Mouse (Mus musculus) MEL (cell line): ENCODE data around the gene Tent4b. TPM values are rescaled to one million over a fixed set of nuclear protein-coding genes. Genes with fewer than 3 reads are reported as not detected.

Source experiments
- DNase-seq: peaks from one replicate; pipeline ENCODE4 v3.0.0; 2011; ENCODE audit warnings: low read depth, low spot score
- H3K27ac ChIP-seq: 2 replicates; pipeline ENCODE4 v1.5.1; 2012; ENCODE audit warnings: low read depth, mild to moderate bottlenecking, control low read depth, low read length, moderate library complexity; ENCODE audit not compliant: control insufficient read depth
- H3K27me3 ChIP-seq, 2 experiments: fragments of 150-350 bp in 1 of 2; sonication (generic) in 1 of 2; 2 replicates each; pipeline ENCODE4 v1.6.1; 2012; ENCODE audit warnings: low read length in 2 of 2, mild to moderate bottlenecking in 2 of 2, improper control_type of control experiment in 1 of 2, moderate library complexity in 1 of 2; ENCODE audit not compliant: insufficient read depth in 2 of 2, control insufficient read depth in 1 of 2
- H3K36me3 ChIP-seq, 2 experiments: 2 replicates each; pipeline ENCODE4 v1.6.1; 2012 to 2014; ENCODE audit warnings: low read length in 2 of 2, improper control_type of control experiment in 1 of 2, inconsistent platforms in 1 of 2, mild to moderate bottlenecking in 1 of 2; ENCODE audit not compliant: insufficient read depth in 2 of 2, control insufficient read depth in 1 of 2
- H3K4me1 ChIP-seq, 2 experiments: fragments of 150-350 bp in 1 of 2; sonication (generic) in 1 of 2; 2 replicates each; pipeline ENCODE4 v1.6.1; 2012; ENCODE audit warnings: low read length in 2 of 2, improper control_type of control experiment in 1 of 2, mild to moderate bottlenecking in 1 of 2; ENCODE audit not compliant: insufficient read depth in 2 of 2, control insufficient read depth in 1 of 2
- H3K4me3 ChIP-seq, 2 experiments: fragments of 150-350 bp in 1 of 2; sonication (generic) in 1 of 2; 2 replicates each; pipeline ENCODE4 v1.5.1; 2012; ENCODE audit warnings: low read depth in 2 of 2, low read length in 2 of 2, mild to moderate bottlenecking in 2 of 2, moderate library complexity in 2 of 2, control low read depth in 1 of 2, improper control_type of control experiment in 1 of 2; ENCODE audit not compliant: control insufficient read depth in 1 of 2, insufficient read depth in 1 of 2
- H3K79me2 ChIP-seq: 2 replicates; pipeline ENCODE4 v1.6.1; 2012; ENCODE audit warnings: mild to moderate bottlenecking, low read length, moderate library complexity; ENCODE audit not compliant: control insufficient read depth, poor library complexity, insufficient read depth
- H3K9ac ChIP-seq: 2 replicates; pipeline ENCODE4 v1.6.1; 2012; ENCODE audit warnings: low read depth, mild to moderate bottlenecking, control low read depth, low read length, moderate library complexity; ENCODE audit not compliant: control insufficient read depth, poor library complexity, severe bottlenecking
- H3K9me3 ChIP-seq: fragments of 150-350 bp; sonication (generic); replicated peaks from 2 replicates; pipeline ENCODE4 v1.6.1; 2012; ENCODE audit warnings: mild to moderate bottlenecking, low read length, improper control_type of control experiment, moderate library complexity; ENCODE audit not compliant: insufficient read depth
- CHD1 ChIP-seq: IDR thresholded peaks from 2 replicates; pipeline ENCODE4 v1.6.1; 2012; ENCODE audit warnings: low read depth, mild to moderate bottlenecking, inconsistent platforms, low read length, improper control_type of control experiment
- E2F4 ChIP-seq: IDR thresholded peaks from 2 replicates; pipeline ENCODE4 v1.6.1; 2011; ENCODE audit warnings: low read depth, low read length, improper control_type of control experiment, borderline replicate concordance
- ELF1 ChIP-seq: IDR thresholded peaks from 2 replicates; pipeline ENCODE4 v1.6.1; 2014; ENCODE audit warnings: low read depth, mild to moderate bottlenecking, inconsistent platforms, low read length, improper control_type of control experiment, moderate library complexity
- GABPA ChIP-seq: IDR thresholded peaks from 2 replicates; pipeline ENCODE4 v1.6.1; 2012; ENCODE audit warnings: low read depth, mild to moderate bottlenecking, inconsistent platforms, low read length, improper control_type of control experiment, moderate library complexity
- GATA1 ChIP-seq: IDR thresholded peaks from 2 replicates; pipeline ENCODE4 v1.6.1; 2011; ENCODE audit warnings: low read depth, low read length, improper control_type of control experiment
- HCFC1 ChIP-seq: IDR thresholded peaks from 2 replicates; pipeline ENCODE4 v1.6.1; 2012; ENCODE audit warnings: low read depth, mild to moderate bottlenecking, inconsistent platforms, low read length, improper control_type of control experiment, moderate library complexity
- JUND ChIP-seq: IDR thresholded peaks from 2 replicates; pipeline ENCODE4 v1.6.1; 2011; ENCODE audit warnings: low read depth, mild to moderate bottlenecking, improper control_type of control experiment, low read length
- MAFK ChIP-seq: IDR thresholded peaks from 2 replicates; pipeline ENCODE4 v1.6.1; 2011; ENCODE audit warnings: low read depth, mild to moderate bottlenecking, low read length, improper control_type of control experiment, borderline replicate concordance
- MAX ChIP-seq: IDR thresholded peaks from 2 replicates; pipeline ENCODE4 v1.6.1; 2011; ENCODE audit warnings: low read length, improper control_type of control experiment
- MAZ ChIP-seq: IDR thresholded peaks from 2 replicates; pipeline ENCODE4 v1.6.1; 2012; ENCODE audit warnings: low read depth, mild to moderate bottlenecking, inconsistent platforms, low read length, improper control_type of control experiment
- MEF2A ChIP-seq: IDR thresholded peaks from 2 replicates; pipeline ENCODE4 v1.6.1; 2014; ENCODE audit warnings: low read depth, mild to moderate bottlenecking, inconsistent platforms, low read length, improper control_type of control experiment; ENCODE audit not compliant: poor library complexity, insufficient replicate concordance, severe bottlenecking; ENCODE audit errors: extremely low read depth
- MXI1 ChIP-seq: IDR thresholded peaks from 2 replicates; pipeline ENCODE4 v1.6.1; 2011; ENCODE audit warnings: mild to moderate bottlenecking, low read depth, low read length, improper control_type of control experiment
- MYB ChIP-seq: IDR thresholded peaks from 2 replicates; pipeline ENCODE4 v1.6.1; 2011; ENCODE audit warnings: mild to moderate bottlenecking, low read depth, low read length, improper control_type of control experiment
- MYC ChIP-seq: IDR thresholded peaks from 2 replicates; pipeline ENCODE4 v1.6.1; 2011; ENCODE audit warnings: low read depth, mild to moderate bottlenecking, low read length, improper control_type of control experiment, moderate library complexity
- NELFE ChIP-seq: IDR thresholded peaks from 2 replicates; pipeline ENCODE4 v1.6.1; 2011; ENCODE audit warnings: low read depth, low read length, improper control_type of control experiment
- RAD21 ChIP-seq: IDR thresholded peaks from 2 replicates; pipeline ENCODE4 v1.6.1; 2011; ENCODE audit warnings: mild to moderate bottlenecking, low read depth, low read length, improper control_type of control experiment
- RCOR1 ChIP-seq: IDR thresholded peaks from 2 replicates; pipeline ENCODE4 v1.6.1; 2012; ENCODE audit warnings: low read depth, mild to moderate bottlenecking, inconsistent platforms, low read length, improper control_type of control experiment
- SIN3A ChIP-seq: IDR thresholded peaks from 2 replicates; pipeline ENCODE4 v1.6.1; 2012; ENCODE audit warnings: low read length, improper control_type of control experiment, inconsistent platforms
- SMC3 ChIP-seq: IDR thresholded peaks from 2 replicates; pipeline ENCODE4 v1.6.1; 2011; ENCODE audit warnings: low read depth, low read length, improper control_type of control experiment
- TAL1 ChIP-seq: IDR thresholded peaks from 2 replicates; pipeline ENCODE4 v1.6.1; 2012; ENCODE audit warnings: mild to moderate bottlenecking, inconsistent platforms, low read length, moderate library complexity, mixed read lengths
- TBP ChIP-seq: IDR thresholded peaks from 2 replicates; pipeline ENCODE4 v1.8.0; 2011; ENCODE audit warnings: low read depth, low read length, improper control_type of control experiment
- TCF12 ChIP-seq: IDR thresholded peaks from 2 replicates; pipeline ENCODE4 v1.6.1; 2014; ENCODE audit warnings: low read depth, mild to moderate bottlenecking, inconsistent platforms, low read length, improper control_type of control experiment, moderate library complexity
- USF2 ChIP-seq, 2 experiments: IDR thresholded peaks; 2 replicates each; pipeline ENCODE4 v1.6.1; 2011 to 2012; ENCODE audit warnings: improper control_type of control experiment in 2 of 2, low read length in 2 of 2, borderline replicate concordance in 1 of 2, inconsistent platforms in 1 of 2, low read depth in 1 of 2, mild to moderate bottlenecking in 1 of 2; ENCODE audit not compliant: insufficient read depth in 1 of 2
- ZC3H11A ChIP-seq: IDR thresholded peaks from 2 replicates; pipeline ENCODE4 v1.6.1; 2012; ENCODE audit warnings: low read depth, mild to moderate bottlenecking, inconsistent platforms, low read length, improper control_type of control experiment
- ZKSCAN1 ChIP-seq: IDR thresholded peaks from 2 replicates; pipeline ENCODE4 v1.6.1; 2012; ENCODE audit warnings: low read depth, mild to moderate bottlenecking, inconsistent platforms, low read length, improper control_type of control experiment, moderate library complexity
- ZMIZ1 ChIP-seq: IDR thresholded peaks from 2 replicates; pipeline ENCODE4 v1.6.1; 2012; ENCODE audit warnings: low read depth, mild to moderate bottlenecking, inconsistent platforms, low read length, improper control_type of control experiment, moderate library complexity
- ZNF384 ChIP-seq: IDR thresholded peaks from 2 replicates; pipeline ENCODE4 v1.6.1; 2012; ENCODE audit warnings: low read depth, mild to moderate bottlenecking, inconsistent platforms, low read length, improper control_type of control experiment
- polyA plus RNA-seq, 2 experiments: library from polyadenylated mRNA; stranded (reverse) in 1 of 2; unstranded in 1 of 2; fragments of >175 nt in 1 of 2; fragments of >200 nt in 1 of 2; gene quantifications; 2 replicates each; pipeline versions ENCODE4 v1.2.1 to v1.2.4; 2012; ENCODE audit warnings: low replicate concordance in 2 of 2, low read depth in 1 of 2; ENCODE audit not compliant: insufficient read length in 2 of 2, insufficient read depth in 1 of 2, missing spikeins in 1 of 2
- total RNA-seq: library from RNA; depleted of rRNA; stranded (reverse); fragments of 300-350 nt; gene quantifications from 2 replicates; pipeline ENCODE4 v1.2.3, GENCODE M21; 2012

Gene Tent4b
- total and polyA plus RNA-seq, 3 experiments: 25.9 to 45.3 TPM; not detected in 1

DNA sequence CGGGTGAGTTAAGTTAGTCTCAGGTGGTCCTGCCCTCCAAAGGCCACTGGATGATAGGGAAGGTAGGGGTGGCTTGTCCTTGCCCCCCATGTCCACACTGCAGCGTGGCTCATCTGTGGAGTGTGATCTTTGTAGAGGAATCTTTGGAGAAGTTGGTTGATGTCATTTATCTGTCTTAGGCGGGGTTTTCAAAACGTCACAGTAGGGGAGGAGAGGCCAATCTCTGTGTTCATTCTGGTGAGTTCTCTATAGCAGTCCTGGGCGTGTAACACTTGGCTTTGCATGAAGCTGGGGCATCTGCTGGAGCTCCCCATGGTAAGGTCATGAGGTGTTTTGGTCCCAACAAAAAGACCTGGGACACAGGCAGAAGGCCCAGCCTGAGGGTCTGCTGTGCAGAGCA is 75.1 kb downstream of the Tent4b start (continued):
- 0 out of 2 replicates have a peak, but pooled peaks have one; percentile 15 for TF ChIP-seq MYC
- no peak for TF ChIP-seq HCFC1
- TF ChIP-seq MYB: no peak
- no peak for TF ChIP-seq E2F4
- peak; percentile 41 for TF ChIP-seq MXI1
- no peak for TF ChIP-seq RAD21
- TF ChIP-seq RCOR1: no peak
- TF ChIP-seq GATA1: no peak

DNA sequence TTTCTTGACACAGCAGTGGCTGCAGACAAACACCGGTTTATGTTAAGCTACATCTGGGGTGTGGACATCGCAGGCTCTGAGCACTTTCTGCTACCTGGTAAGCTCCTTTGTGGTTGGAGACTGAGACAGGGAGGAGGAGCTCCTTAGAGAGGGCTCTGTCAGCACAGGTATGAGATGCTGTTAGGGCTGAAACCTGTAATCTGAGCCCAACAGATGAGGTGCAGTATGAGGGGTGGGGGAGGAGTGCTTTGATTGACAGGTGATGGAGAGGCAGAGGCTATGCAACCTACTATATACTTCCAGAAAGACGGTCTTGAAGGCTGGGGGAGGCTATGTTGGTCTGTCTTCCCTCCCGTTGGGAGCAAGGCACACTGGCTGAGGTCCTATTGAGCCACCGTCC is 80.2 kb downstream of the Tent4b start:
- Histone ChIP-seq H3K79me2 (peaks cover 28% of the 10 kb centered on the region), H3K27me3 (no peaks in the 10 kb centered on the region), H3K9ac (peak overlapping the region; percentile 32), H3K36me3 (peaks cover 0 to 45% of the 10 kb centered on the region in 2 experiments; a peak in 2 of 4 replicates), H3K4me1 (peaks cover 17 to 57% of the 10 kb centered on the region in 2 experiments), H3K9me3 (no peaks in the 10 kb centered on the region)
- peak; percentile 47; the same call in 1 of the 2 replicates for TF ChIP-seq NELFE
- TF ChIP-seq MAZ: 0 out of 2 replicates have a peak, but pooled peaks have one; percentile 22
- TF ChIP-seq MAFK: no peak
- TF ChIP-seq, all 39 proteins: peak for 2
- no peak overlapping the region for H3K4me3 ChIP-seq
- no peak for DNase-seq
- H3K27ac ChIP-seq: peak overlapping the region; percentile 90

DNA sequence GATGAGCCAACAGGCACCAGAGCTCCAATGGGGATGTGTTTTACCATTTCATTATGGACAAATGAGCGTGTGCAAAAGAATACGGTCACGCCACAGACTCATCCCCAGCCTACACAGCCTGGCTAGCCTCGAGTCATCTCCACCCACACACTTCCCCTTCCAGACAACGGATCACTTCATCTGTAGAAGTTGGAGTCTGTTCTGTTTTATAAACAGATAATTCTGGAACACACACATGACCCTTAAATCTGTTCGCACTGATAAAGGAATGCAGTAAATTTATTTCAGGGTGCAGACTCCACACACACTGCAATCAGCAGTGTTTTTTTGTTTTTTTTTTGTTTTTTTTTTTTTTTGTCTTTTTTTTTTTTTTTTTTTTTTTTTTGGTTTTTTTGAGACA is 80.7 kb downstream of the Tent4b start:
- H3K27ac ChIP-seq: peak overlapping the region; percentile 90
- DNase-seq: peak; percentile 97
- no peaks in the 10 kb centered on the region for H3K27me3 ChIP-seq
- H3K9me3 ChIP-seq: no peaks in the 10 kb centered on the region
- peak overlapping the region; percentile 32 for H3K9ac ChIP-seq
- peaks cover 0 to 41% of the 10 kb centered on the region in 2 experiments; a peak in 2 of 4 replicates for H3K36me3 ChIP-seq
- peaks cover 15 to 52% of the 10 kb centered on the region in 2 experiments for H3K4me1 ChIP-seq
- no peak overlapping the region for H3K4me3 ChIP-seq
- H3K79me2 ChIP-seq: peaks cover 24% of the 10 kb centered on the region
- TF ChIP-seq E2F4 (no peak), GABPA (no peak), ZKSCAN1 (peak; percentile 78; the same call in 1 of the 2 replicates), USF2 (IDR thresholded peaks at IDR 0.05; ENCODE audit: borderline replicate concordance in 1 of 2, insufficient read depth in 1 of 2, low read depth in 1 of 2, low read length in 2 of 2) (no peak), MAFK (no peak), RAD21 (no peak), SMC3 (no peak), MYC (peak; percentile 92), ELF1 (no peak), MXI1 (no peak; the same call in 1 of the 2 replicates), TCF12 (peak; percentile 99), SIN3A (peak; percentile 90), TAL1 (peak; percentile 97), ZNF384 (peak; percentile 98), TBP (peak; percentile 50; the same call in 1 of the 2 replicates), MAX (no peak), ZC3H11A (no peak), MEF2A (0 out of 2 replicates have a peak, but pooled peaks have one; percentile 64), CHD1 (no peak), GATA1 (peak; percentile 99), MAZ (no peak), ZMIZ1 (no peak; the same call in 1 of the 2 replicates), NELFE (no peak), JUND (no peak), MYB (peak; percentile 94)
